Mouse (Mus musculus): Measurements from ENCODE around the gene Eps8. TPM values are rescaled to one million over a fixed set of nuclear protein-coding genes. Genes with fewer than 3 reads are reported as not detected.
"Not testable (repeated sequence)": the region's sequence is repeated elsewhere in the genome, so short reads cannot be mapped to it uniquely, and the experiment has no call there.

Gene Eps8
- polyA plus RNA-seq, 1 experiment from 2014 or later: 27.0 TPM

DNA sequence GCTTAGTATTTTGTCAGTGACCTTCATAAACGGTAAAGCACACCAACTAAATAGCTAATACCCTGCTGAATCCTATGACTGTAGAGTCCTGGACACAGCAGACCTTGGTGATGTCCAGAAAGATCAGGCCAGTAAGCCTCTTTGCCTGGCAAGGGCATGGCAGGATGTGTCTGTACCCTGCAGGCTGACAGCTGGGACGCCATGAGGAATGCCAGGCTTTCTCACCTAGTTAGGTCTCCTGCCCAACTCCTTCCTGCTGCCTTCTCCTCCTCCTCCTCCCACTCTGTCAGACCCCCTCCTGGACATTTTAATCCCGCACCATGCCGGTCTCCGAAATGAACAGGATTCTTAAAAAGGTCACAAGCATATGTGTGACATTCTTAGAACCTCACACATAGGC is 190.9 kb downstream of the Eps8 start:
- no peak overlapping the region for H3K4me3 ChIP-seq
- WGBS: 82% methylated on average over 5 of the region's 5 CpGs
- H3K27ac ChIP-seq: no peak overlapping the region
- 0 out of 2 replicates have a peak, but pooled peaks cover 2% of the 10 kb centered on the region for H3K4me1 ChIP-seq
- no peak overlapping the region for H3K4me2 ChIP-seq
- no peaks in the 10 kb centered on the region for H3K36me3 ChIP-seq
- H3K27me3 ChIP-seq: 0 out of 2 replicates have a peak, but pooled peaks cover 3% of the 10 kb centered on the region
- no peak for ATAC-seq (ENCODE audit: insufficient number of reproducible peaks, low FRiP score, low TSS enrichment, low read depth)
- H3K9ac ChIP-seq: no peak overlapping the region
- no peaks in the 10 kb centered on the region for H3K9me3 ChIP-seq

DNA sequence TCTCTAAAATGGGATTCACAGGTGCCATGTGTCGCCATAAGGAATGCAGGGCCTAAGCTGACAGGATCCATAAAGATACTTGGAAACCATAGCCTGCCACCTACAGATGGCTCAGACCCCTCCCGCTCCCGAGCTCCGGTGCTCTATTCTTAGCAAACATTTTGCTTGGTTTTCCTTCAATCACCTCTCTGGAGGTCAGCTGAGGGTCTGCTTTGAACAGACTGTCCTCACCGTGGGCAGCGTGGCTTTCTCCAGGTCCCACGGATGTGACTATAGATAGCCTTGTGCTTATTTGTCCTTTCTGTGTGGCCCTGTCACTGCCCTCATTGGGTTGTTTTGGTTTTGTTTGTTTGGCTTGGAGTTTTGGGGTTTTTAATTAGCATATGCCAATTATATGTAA is 196.5 kb downstream of the Eps8 start:
- Histone ChIP-seq H3K27ac (no peak overlapping the region), H3K27me3 (peaks cover 6% of the 10 kb centered on the region; the same call in 1 of the 2 replicates), H3K4me1 (peaks cover 9% of the 10 kb centered on the region; the same call in 1 of the 2 replicates), H3K9ac (no peak overlapping the region), H3K36me3 (no peaks in the 10 kb centered on the region), H3K4me2 (no peak overlapping the region), H3K9me3 (no peaks in the 10 kb centered on the region), H3K4me3 (no peak overlapping the region)
- ATAC-seq (ENCODE audit: insufficient number of reproducible peaks, low FRiP score, low TSS enrichment, low read depth): no peak
- 89% methylated on average over 7 of the region's 7 CpGs for WGBS

DNA sequence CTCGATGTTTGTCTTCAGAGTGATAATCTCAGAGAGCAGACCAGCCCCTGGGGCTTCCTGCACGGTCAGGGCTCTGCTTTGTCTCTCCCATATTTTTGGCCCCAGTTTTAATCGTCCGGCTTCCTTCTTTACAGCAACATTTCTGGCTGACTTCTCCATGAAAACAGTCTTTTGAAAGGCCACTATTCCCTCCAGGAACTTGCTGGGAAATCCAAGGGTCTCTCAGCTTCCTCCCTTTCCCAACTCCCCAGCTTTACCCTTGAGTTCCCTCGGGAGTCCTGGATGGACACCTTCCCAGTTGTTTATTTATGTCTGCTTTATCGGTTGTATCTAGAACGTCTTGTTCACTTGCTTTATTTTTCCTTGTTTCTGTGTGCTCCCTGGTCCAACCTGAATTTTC is 197.5 kb downstream of the Eps8 start:
- Histone ChIP-seq H3K27me3 (peaks cover 6% of the 10 kb centered on the region; the same call in 1 of the 2 replicates), H3K9ac (no peak overlapping the region), H3K36me3 (no peaks in the 10 kb centered on the region), H3K9me3 (no peaks in the 10 kb centered on the region), H3K27ac (no peak overlapping the region), H3K4me2 (no peak overlapping the region), H3K4me3 (no peak overlapping the region), H3K4me1 (peaks cover 9% of the 10 kb centered on the region; the same call in 1 of the 2 replicates)
- WGBS: 48% methylated on average over 7 of the region's 7 CpGs
- no peak for ATAC-seq (ENCODE audit: insufficient number of reproducible peaks, low FRiP score, low TSS enrichment, low read depth)

DNA sequence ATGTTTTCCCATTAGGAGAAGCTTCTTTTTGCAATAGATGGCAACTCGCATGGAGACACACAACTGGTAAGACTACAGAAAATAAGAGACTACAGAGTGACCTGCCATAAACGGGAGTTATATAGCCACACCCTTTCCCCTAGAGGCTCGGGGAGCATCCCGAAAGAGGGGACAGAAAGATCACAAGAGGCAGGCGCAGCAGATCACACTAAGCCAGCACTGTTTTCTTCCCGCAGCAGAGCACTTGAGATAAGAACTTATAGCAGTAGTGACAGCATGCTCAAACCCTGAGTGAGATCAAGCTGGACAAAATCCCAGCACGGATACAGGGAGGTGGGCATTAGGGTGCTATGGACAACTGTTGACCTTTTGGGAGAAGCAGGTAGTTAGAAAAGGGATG is 198.6 kb downstream of the Eps8 start:
- WGBS: 64% methylated on average over 7 of the region's 7 CpGs
- no peak for ATAC-seq (ENCODE audit: insufficient number of reproducible peaks, low FRiP score, low TSS enrichment, low read depth)
- Histone ChIP-seq H3K9me3 (no peaks in the 10 kb centered on the region), H3K4me3 (no peak overlapping the region), H3K4me2 (no peak overlapping the region), H3K36me3 (no peaks in the 10 kb centered on the region), H3K27me3 (peaks cover 3% of the 10 kb centered on the region; the same call in 1 of the 2 replicates), H3K4me1 (peaks cover 9% of the 10 kb centered on the region; the same call in 1 of the 2 replicates), H3K27ac (no peak overlapping the region), H3K9ac (no peak overlapping the region)

DNA sequence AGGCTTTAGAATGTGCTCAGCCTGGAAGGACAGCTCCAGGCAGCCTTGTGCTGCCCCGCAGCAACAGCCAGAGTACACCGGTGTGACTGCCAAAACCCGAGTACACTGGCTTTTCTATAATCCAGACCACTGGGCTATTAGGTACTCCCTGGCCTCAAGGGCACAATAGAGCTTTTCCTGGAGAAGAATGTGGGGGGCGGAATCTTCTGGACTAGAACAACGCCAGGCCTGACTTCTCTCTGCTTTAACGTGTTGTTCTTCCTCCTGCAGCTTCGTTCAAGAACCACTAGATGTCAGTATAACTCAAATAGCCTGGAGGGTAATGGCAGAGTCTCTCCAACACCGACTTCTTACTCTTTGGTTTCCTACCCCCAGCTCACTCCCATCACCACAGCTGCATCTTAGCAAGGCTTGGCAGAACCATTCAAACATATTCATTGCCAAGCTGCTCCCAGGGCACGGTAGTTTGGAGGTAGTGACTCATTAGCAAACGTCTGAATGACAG is 199.1 kb downstream of the Eps8 start:
- H3K4me1 ChIP-seq: peaks cover 9% of the 10 kb centered on the region; the same call in 1 of the 2 replicates
- peak; percentile 74 for ATAC-seq (ENCODE audit: insufficient number of reproducible peaks, low FRiP score, low TSS enrichment, low read depth)
- no peaks in the 10 kb centered on the region for H3K36me3 ChIP-seq
- 9% methylated on average over 10 of the region's 10 CpGs for WGBS
- H3K9me3 ChIP-seq: no peaks in the 10 kb centered on the region
- H3K4me2 ChIP-seq: no peak overlapping the region
- H3K4me3 ChIP-seq: no peak overlapping the region
- H3K27me3 ChIP-seq: peaks cover 3% of the 10 kb centered on the region; the same call in 1 of the 2 replicates
- H3K27ac ChIP-seq: no peak overlapping the region
- no peak overlapping the region for H3K9ac ChIP-seq

DNA sequence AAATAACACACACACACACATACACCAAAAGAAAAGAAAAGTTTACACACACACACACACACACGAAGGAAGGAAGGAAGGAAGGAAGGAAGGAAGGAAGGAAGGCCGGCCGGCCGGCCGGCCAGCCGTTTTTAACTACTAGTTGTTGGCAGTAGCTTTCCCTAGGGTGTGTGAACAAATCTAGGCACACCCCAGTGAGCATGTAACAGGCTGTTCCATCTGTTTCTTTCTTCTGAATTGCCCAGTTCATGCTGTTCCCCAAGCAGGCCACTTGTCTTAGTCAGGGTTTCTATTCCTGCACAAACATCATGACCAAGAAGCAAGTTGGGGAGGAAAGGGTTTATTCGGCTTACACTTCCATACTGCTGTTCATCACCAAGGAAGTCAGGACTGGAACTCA is 208.6 kb downstream of the Eps8 start:
- not testable (repeated sequence) for H3K4me1 ChIP-seq; ATAC-seq (ENCODE audit: insufficient number of reproducible peaks, low FRiP score, low TSS enrichment, low read depth); H3K27ac ChIP-seq; H3K9me3 ChIP-seq; H3K9ac ChIP-seq; H3K27me3 ChIP-seq; H3K4me3 ChIP-seq; H3K36me3 ChIP-seq; H3K4me2 ChIP-seq
- 71% methylated on average over 7 of the region's 7 CpGs for WGBS

DNA sequence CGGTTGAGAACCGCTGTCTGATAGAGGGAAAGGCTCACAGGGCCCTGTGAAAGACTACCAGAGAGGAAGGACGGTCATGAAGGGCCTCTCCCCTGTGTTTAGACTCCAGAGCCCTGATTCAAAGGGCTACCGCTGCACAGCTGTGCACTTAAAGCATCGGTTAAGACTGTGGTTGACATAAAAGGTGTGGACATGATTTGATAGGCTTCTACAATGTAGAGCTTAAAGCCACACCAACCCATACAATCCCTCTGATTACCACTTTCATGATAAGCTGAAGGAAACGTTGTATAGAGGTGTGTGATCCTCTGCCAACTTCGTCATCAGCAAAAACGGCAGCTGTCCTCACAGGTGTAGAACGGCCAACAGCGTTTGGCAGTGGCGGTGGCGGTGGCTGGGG is 211.6 kb downstream of the Eps8 start:
- Histone ChIP-seq H3K27me3 (no peaks in the 10 kb centered on the region; the same call in 1 of the 2 replicates), H3K4me2 (no peak overlapping the region), H3K36me3 (no peaks in the 10 kb centered on the region), H3K4me1 (no peaks in the 10 kb centered on the region), H3K27ac (no peak overlapping the region), H3K9me3 (no peaks in the 10 kb centered on the region), H3K4me3 (no peak overlapping the region), H3K9ac (no peak overlapping the region)
- no peak for ATAC-seq (ENCODE audit: insufficient number of reproducible peaks, low FRiP score, low TSS enrichment, low read depth)
- 86% methylated on average over 12 of the region's 12 CpGs for WGBS

DNA sequence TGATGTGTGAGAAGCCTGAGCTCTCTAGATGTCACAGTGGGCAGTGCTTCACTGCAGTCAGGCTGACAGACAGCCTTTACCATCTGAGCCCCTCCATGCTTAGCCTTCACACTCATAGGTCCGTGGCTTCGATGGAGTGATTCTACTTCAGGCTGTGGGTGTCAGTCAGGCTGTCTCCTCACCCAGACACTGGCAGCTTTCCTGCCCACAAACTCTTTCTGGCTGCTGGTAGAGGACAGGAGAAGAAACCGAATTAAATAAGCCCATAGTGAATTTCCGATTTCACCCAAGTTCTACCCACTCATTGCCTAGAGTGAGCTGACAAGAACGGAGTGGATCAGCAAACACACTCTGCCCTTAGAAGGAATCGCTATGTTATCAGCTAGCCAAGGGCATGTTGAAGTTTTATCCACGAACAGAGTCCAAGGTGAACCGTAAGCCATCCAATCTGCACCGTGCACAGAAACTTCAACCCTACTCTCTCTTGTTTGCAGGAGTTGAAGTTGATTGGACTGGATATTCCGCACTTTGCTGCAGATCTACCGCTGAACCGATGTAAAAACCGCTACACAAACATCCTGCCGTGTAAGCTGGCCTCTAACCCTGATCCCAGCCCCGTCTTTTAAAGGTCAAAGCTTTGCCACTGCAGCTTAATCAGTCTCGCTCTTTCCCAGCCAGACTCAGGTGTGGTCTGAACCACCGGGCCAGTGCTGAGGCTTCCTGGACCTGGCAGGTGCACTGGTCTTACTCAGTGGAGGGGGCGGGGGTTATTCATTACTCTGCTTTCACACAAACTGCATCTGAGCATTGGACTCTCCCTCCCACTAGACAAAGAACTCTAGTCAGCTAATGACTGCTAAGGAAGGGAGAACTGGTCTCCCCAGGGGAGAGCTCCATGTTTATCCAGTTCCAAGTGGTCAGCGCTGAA is 213.9 kb downstream of the Eps8 start:
- no peaks in the 10 kb centered on the region for H3K27me3 ChIP-seq
- no peaks in the 10 kb centered on the region for H3K36me3 ChIP-seq
- H3K4me2 ChIP-seq: no peak overlapping the region
- no peaks in the 10 kb centered on the region for H3K9me3 ChIP-seq
- no peak overlapping the region for H3K4me3 ChIP-seq
- H3K27ac ChIP-seq: no peak overlapping the region
- H3K9ac ChIP-seq: no peak overlapping the region
- ATAC-seq (ENCODE audit: insufficient number of reproducible peaks, low FRiP score, low TSS enrichment, low read depth): peak; percentile 24; the same call in 1 of the 2 replicates
- H3K4me1 ChIP-seq: no peaks in the 10 kb centered on the region
- WGBS: 81% methylated on average over 19 of the region's 19 CpGs

DNA sequence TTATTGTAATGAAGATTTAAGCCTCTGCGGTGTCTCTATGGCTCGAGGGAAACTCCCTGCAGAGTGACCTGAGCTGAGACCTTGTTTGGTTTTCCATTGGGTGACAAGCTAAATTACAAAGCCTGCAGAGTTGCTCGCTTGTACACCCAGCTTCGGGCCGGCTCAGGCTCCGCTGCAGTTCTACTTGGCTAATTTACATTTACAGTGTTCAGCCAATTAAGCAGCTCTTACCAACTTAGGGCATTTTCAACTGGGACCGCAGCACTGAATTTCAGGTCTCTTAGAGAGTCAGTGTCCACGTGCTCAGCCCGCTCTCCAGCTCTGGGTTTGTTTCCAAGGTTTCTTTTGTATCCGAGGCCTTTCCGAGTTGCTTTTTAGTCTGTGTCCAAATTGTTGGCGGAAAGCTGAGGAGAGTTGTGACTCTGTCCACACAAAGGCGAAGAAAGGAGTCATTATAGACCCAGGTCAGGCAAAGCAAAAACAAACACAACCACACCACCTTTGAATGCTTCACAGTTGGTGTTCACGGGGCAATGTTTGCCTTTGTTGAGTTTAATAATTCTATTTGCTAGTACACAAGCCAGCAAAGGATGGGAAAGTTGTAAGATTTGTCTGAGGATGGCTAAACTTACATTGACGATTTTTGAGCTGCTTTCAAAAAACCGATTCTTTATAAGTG is 216.6 kb downstream of the Eps8 start:
- H3K27ac ChIP-seq: no peak overlapping the region
- H3K9ac ChIP-seq: no peak overlapping the region
- H3K4me3 ChIP-seq: no peak overlapping the region
- no peaks in the 10 kb centered on the region for H3K9me3 ChIP-seq
- H3K4me1 ChIP-seq: no peaks in the 10 kb centered on the region
- no peak overlapping the region for H3K4me2 ChIP-seq
- H3K27me3 ChIP-seq: no peaks in the 10 kb centered on the region
- no peak for ATAC-seq (ENCODE audit: insufficient number of reproducible peaks, low FRiP score, low TSS enrichment, low read depth)
- no peaks in the 10 kb centered on the region for H3K36me3 ChIP-seq
- 46% methylated on average over 16 of the region's 16 CpGs for WGBS

DNA sequence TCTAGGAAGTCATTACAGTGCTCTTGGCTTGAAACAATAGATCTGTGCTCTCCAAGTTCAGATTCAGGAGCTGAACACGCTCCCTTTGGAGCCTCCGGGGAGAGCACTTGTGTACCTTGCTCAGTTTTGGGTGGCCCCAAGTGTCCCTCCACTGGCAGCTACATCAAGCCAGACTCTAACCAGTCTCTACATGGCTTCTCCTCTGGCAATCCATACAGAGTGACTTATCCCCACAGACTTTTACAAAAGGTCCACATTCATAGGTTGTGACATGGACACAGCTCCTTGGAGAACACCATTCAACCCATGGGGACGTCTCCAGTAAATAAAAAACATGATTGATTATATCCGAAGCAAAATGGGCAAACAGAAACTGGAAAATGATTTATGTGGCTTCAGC is 217.2 kb downstream of the Eps8 start:
- Histone ChIP-seq H3K36me3 (no peaks in the 10 kb centered on the region), H3K27me3 (no peaks in the 10 kb centered on the region), H3K4me2 (no peak overlapping the region), H3K9ac (no peak overlapping the region), H3K27ac (no peak overlapping the region), H3K9me3 (no peaks in the 10 kb centered on the region), H3K4me3 (no peak overlapping the region), H3K4me1 (no peaks in the 10 kb centered on the region)
- 71% methylated on average over 4 of the region's 4 CpGs for WGBS
- ATAC-seq (ENCODE audit: insufficient number of reproducible peaks, low FRiP score, low TSS enrichment, low read depth): no peak

DNA sequence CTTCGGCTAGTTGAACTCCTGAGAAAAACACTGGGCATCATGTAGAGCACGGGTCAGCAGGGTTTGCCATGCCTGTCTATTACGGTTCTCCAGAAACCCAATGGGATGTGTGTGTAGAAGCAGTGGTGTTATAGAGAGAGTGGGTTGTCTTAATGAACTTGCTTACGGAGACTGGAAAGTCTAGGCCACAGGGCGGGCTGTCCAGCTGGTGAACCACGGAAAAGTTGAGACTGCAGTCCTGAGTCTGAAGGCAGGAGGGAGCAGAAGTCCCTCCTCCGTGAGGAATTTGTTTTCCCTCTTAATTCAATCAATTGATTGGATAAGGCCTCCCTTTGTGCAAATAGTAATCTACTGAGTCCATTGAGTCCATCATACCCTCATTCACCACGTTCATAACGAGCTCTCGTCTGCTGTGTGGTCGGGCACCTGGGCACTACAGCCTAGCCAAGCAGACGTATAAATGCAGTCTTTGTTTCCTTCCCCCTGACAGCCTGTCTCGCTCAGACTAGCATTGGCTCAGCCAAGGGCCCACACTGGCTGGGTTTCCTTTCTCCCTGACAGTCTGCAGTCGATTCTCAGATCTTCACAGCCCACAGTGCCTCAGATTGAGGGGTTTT is 221.0 kb downstream of the Eps8 start:
- H3K9ac ChIP-seq: no peak overlapping the region
- ATAC-seq (ENCODE audit: insufficient number of reproducible peaks, low FRiP score, low TSS enrichment, low read depth): peak; percentile 88
- WGBS: 47% methylated on average over 14 of the region's 14 CpGs

More for the DNA sequence above, 221.0 kb downstream of the Eps8 start:
- H3K4me1 ChIP-seq: no peaks in the 10 kb centered on the region
- no peaks in the 10 kb centered on the region for H3K27me3 ChIP-seq
- no peak overlapping the region for H3K4me3 ChIP-seq
- H3K27ac ChIP-seq: peak overlapping the region; percentile 61
- H3K4me2 ChIP-seq: no peak overlapping the region
- H3K9me3 ChIP-seq: no peaks in the 10 kb centered on the region
- no peaks in the 10 kb centered on the region for H3K36me3 ChIP-seq

All from limb, embryonic 15.5 days (tissue).